Mouse (Mus musculus): Measurements from ENCODE around the gene Paqr9.

The Paqr9 gene

GRCm38 (mm10) chr9:95559059-95559935, at the start of gene Paqr9:
Paqr9 (plus strand) TSS chr9:95559657.
- in situ Hi-C loops (cut with MboI, MseI) = no loop called here

- in situ Hi-C loops (cut with MboI, MseI) = loop anchor here (5.0 kb wide), 1 partner anchor 346 kb away; the partner anchor contains the start of gene Atr
These were observed 48.6 kb upstream of the Paqr9 start for GRCm38 (mm10) chr9:95510693-95511404.

GRCm38 (mm10) chr9:95511472-95512330, 47.8 kb upstream of the Paqr9 start, which contains the start of gene U2surp:
U2surp (minus strand) TSS chr9:95511996.
- in situ Hi-C loops (cut with MboI, MseI) = loop anchor here (5.0 kb wide), 1 partner anchor 346 kb away; the partner anchor contains the start of gene Atr

- in situ Hi-C loops (cut with MboI, MseI) = loop anchor here (5.0 kb wide), 1 partner anchor 345 kb away; the partner anchor contains the start of gene Atr
These were observed 47.0 kb upstream of the Paqr9 start for GRCm38 (mm10) chr9:95512331-95513030.

GRCm38 (mm10) chr9:95513776-95514175, 45.7 kb upstream of the Paqr9 start:
- in situ Hi-C loops (cut with MboI, MseI) = loop anchor here (5.0 kb wide), 1 partner anchor 344 kb away; the partner anchor contains the start of gene Atr

GRCm38 (mm10) chr9:95514361-95514760, 45.1 kb upstream of the Paqr9 start:
- in situ Hi-C loops (cut with MboI, MseI) = loop anchor here (5.0 kb wide), 1 partner anchor 343 kb away; the partner anchor contains the start of gene Atr

GRCm38 (mm10) chr9:95520563-95520962, 38.9 kb upstream of the Paqr9 start:
- in situ Hi-C loops (cut with MboI, MseI) = no loop called here

GRCm38 (mm10) chr9:95521031-95521430, 38.4 kb upstream of the Paqr9 start:
- in situ Hi-C loops (cut with MboI, MseI) = no loop called here

GRCm38 (mm10) chr9:95521566-95521965, 37.9 kb upstream of the Paqr9 start:
- in situ Hi-C loops (cut with MboI, MseI) = no loop called here

GRCm38 (mm10) chr9:95522561-95522960, 36.9 kb upstream of the Paqr9 start:
- in situ Hi-C loops (cut with MboI, MseI) = no loop called here

GRCm38 (mm10) chr9:95525376-95525775, 34.1 kb upstream of the Paqr9 start:
- in situ Hi-C loops (cut with MboI, MseI) = no loop called here

- in situ Hi-C loops (cut with MboI, MseI) = no loop called here
These were observed 33.5 kb upstream of the Paqr9 start for GRCm38 (mm10) chr9:95525961-95526360.

- in situ Hi-C loops (cut with MboI, MseI) = no loop called here
These were observed 31.8 kb upstream of the Paqr9 start for GRCm38 (mm10) chr9:95527676-95528075.

- in situ Hi-C loops (cut with MboI, MseI) = no loop called here
These were observed 28.3 kb upstream of the Paqr9 start for GRCm38 (mm10) chr9:95531144-95531543.

- in situ Hi-C loops (cut with MboI, MseI) = no loop called here
These were observed 25.6 kb upstream of the Paqr9 start for GRCm38 (mm10) chr9:95533817-95534216.

- in situ Hi-C loops (cut with MboI, MseI) = no loop called here
These were observed 20.2 kb upstream of the Paqr9 start for GRCm38 (mm10) chr9:95539176-95539800.

GRCm38 (mm10) chr9:95540487-95540886, 19.0 kb upstream of the Paqr9 start:
- in situ Hi-C loops (cut with MboI, MseI) = loop anchor here (5.0 kb wide), 1 partner anchor 142 kb away; no protein-coding TSS in a partner anchor

GRCm38 (mm10) chr9:95541208-95541607, 18.2 kb upstream of the Paqr9 start:
- in situ Hi-C loops (cut with MboI, MseI) = loop anchor here (5.0 kb wide), 1 partner anchor 141 kb away; no protein-coding TSS in a partner anchor

GRCm38 (mm10) chr9:95541650-95542432, 17.6 kb upstream of the Paqr9 start:
- in situ Hi-C loops (cut with MboI, MseI) = loop anchor here (5.0 kb wide), 1 partner anchor 140 kb away; no protein-coding TSS in a partner anchor
